Mouse (Mus musculus): ENCODE results near the gene Usp12.
"Not testable (repeated sequence)": the region's sequence is repeated elsewhere in the genome, so short reads cannot be mapped to it uniquely, and the experiment has no call there.

Gene Usp12

DNA sequence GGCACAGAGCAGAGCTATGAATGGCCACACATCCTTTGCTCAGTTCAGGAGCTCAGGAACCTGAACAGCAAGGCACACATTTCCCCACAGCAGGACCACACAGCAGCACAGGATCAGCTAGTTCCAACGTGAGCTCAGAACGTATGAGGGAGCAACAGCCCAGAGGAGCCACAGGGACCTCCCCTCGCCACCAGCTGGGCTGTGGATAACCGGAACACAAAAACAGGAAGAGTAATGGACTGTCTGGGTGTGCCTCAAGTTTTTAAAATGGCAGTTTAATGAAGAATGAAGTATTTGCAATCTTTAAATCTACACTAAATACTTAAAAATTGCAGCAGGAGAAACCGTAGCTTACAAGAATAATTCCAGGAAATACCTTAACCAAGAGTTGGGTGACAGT, 44.9 kb downstream of the Usp12 start:
- no peak for DNase-seq (ENCODE audit: inconsistent ontology term)

DNA sequence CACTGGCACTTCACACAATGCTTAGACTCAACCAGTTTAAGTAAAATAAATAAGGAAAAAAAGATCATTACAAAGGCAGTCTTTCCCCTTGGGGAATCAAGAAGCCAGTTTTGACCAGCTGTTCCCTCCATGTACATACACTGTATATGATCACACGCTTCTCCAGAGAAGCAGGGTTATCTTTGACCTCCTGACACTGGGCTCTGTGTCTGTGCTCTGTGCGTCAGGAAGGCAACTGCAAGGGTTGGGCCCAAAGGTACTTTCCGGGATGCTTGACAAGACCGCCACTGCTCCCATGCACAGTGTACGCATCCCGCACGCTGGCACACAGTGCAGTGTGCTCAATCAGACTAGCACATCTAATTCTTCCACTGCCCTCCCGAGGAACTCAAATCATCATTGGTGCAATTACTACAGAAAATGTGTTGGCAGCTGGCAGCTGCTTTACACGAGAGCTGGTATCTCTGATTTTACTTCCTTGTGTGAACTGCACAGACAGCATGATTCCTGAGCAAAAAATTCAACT, 57.8 kb downstream of the Usp12 start:
- DNase-seq (ENCODE audit: inconsistent ontology term), result no peak

DNA sequence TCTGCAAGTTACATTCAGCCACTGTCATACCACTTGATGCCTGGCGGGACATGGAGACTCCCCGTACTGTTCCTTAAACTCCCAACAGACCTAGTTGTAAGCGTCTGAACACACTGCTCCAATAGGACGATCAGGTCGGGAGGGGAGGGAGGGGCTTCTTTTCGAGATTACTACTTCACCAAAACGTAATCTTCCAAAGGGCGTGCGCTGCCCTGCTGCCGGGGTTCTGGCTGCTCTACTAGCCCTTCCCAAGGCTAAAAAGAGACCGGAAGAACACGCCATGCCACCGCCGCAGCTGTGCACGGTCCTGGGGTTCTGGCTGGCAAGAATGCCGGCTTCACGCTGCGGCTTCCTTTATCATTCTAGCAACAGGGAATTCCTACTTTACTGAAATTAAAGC, 58.5 kb downstream of the Usp12 start:
- DNase-seq (ENCODE audit: inconsistent ontology term), result no peak

DNA sequence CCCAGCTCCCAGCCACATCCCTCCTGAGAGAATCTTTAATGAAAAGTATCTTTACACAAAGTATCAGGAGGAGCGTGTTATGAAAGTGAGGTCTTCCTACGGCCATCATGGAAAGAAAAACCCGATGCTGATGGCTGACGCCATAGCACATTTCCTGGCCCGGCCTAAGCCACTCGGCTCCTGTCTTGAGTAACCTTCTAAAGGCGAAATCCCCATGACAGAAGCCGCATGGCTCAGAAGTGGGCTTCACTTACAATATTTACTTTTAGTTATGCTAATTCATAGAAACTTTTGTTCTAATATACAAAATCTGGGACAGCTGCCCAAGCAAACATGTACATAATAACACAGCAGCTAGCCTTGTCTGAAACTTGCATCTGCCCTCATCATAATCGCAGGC, 59.8 kb downstream of the Usp12 start:
- not testable (repeated sequence) for DNase-seq (ENCODE audit: inconsistent ontology term)

DNA sequence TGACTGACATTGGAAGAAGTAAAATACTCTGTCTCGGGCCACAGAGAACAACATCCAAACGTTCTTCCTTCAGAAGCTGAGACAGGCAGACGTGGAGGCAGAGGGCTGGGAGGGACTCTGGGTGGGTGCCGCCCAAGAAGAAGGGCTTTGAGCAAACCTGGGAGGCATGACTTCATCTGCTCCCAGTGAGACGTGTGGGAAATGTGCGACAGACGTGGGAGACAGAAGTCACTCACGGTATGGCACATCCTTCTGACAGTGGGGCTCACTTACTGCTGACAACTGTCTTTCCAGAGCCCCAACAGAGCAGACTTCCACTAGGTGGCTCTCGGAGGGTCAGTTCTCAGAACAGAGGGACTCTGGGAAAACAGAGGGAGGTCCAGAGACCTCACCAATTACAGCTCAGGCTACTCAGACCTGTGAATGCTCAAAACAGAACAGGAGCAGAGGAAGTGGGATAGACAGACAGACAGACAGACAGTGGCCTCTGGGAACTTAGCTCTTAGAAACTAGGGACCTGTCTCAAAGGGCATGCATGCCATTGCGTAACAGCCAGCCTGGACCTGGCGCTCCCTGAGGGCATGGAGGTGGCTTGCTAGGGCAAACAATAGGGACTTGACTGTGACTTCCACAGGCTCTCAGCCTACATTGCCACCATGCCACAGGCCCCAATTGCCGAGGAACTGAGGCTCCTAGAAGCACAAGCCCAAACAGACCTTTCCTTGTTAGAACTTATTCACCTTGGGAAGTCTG, 60.7 kb downstream of the Usp12 start:
- no peak for DNase-seq (ENCODE audit: inconsistent ontology term)

DNA sequence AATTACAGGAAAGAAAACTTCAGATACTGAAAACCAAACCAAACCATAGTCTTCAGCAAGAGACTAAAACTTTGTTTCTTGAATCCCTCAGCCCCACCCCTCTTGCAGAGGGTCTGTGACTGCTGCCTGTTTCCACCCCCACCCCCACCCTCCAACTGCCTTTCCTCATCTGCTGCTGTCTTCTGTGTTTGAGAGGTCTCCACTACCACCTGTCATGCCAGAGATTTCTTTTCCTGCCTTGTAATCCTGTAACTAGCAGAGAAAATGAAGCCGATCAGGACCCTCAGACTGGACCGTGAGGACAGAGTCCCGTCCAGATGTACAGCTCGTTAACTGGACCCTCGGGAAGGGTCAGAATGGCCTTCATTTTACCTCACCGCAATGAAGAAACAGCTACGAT, 61.4 kb downstream of the Usp12 start:
- DNase-seq (ENCODE audit: inconsistent ontology term), result no peak

DNA sequence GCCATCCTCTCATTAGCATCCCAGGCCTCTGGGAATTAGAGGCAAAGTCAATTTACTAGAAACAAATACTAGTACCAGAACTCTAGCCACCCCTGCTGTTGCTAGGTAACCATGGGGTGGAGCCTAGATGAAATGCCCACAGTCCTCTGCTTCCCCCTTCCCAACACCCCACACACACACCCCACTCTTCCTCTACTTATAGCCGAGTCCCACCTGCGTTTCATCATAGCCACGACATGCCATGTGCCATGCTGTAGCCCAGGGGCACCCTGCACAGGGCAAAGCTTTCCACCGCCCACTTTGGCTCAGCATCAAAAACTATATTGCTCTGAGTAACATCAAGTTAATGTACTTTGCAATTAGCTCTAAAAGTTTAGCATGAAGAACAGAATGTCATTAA, 67.8 kb downstream of the Usp12 start:
- DNase-seq (ENCODE audit: inconsistent ontology term), result no peak

DNA sequence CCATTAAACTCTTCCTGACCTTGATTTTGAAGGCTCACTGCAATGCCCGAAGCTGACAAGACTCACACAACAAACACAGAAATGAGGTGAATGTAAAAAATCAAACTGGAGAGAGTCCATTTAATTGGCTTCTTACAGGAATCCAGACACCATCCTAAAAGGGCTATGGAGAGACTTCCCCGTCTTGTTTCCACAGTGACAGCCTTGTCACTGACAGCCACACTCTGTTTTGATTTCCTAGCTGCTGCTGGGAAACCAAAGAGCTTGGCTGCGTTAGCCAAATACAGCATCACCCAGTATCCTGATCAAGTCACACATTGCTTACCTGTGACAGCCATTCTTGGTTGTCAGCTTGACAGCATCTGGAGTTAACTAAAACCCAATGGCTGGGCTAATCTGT, 69.8 kb downstream of the Usp12 start:
- DNase-seq (ENCODE audit: inconsistent ontology term), result no peak

DNA sequence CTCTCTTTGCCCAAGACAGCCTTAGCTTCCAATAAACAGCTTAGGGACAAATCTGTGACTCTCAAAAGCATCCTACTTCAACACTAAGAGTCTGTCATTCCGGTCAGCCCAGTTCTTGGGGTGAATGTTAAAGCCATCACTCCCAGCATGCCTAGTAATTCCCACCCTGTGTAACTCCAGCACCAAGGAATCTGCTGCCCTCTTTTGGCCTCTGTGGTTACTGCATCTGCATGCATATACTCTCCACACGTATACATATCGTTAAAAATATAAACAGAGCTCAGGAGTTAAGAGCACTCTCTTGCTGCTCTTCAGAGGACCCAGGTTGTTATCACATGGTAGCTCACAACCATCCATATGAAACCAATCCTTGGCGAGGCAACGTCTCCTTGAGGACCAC, 71.4 kb downstream of the Usp12 start:
- DNase-seq (ENCODE audit: inconsistent ontology term), result no peak

DNA sequence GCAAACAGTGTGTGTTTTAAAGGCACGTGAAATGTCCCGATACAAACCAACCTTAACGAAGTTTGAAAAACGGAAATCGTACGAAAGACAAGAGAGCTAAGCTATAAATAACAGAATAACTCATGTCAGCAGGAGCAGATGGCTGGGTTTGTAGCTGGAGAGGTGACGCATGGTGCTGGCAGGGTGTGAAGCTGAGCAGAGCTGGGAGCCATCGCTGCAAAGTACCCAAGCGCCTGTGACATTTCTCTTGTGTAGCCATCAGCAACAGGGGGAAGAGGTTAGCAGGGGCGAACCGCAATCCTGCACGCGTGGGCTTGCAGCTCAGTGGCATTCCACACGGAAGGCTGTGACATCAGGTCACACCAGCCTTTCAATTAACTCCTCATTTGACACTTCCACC, 72.6 kb downstream of the Usp12 start:
- peak; percentile 21 for DNase-seq (ENCODE audit: inconsistent ontology term)

DNA sequence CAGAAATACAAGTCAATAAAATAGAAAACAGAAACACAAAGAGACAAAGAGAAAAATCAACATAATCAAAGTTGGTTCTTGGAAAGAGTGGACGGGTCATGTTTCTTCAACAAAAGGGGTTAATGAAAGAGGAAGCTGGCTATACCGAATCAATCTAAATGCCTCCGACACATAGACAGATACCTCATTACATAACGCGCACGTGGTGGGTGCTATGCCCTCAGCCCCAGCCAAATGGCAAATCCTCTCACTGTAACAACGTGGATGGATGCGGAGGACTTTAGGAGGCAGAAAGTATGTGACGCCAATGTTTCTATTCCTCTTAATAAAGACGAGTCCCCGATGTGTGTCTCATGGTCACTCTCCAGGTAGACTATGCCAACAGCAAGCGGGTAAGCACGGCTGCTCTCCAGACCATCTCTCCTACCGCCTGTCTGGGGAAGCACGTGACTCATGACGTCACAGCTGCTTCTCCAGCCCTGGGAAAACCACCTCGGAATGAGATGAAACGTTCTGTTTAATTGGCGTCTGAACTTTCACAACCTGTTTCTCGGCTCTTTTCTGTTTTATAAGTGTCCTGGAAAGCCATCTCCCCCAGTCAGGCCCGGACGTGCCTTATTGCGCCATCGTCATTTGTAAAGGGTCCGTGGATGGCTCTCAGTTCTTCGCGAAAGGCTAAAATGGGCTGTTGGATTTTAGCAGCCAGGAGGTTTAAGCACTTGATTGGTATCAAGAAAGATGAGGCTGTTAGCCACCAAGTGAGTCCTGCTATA, 75.0 kb downstream of the Usp12 start:
- DNase-seq (ENCODE audit: inconsistent ontology term), result no peak

DNA sequence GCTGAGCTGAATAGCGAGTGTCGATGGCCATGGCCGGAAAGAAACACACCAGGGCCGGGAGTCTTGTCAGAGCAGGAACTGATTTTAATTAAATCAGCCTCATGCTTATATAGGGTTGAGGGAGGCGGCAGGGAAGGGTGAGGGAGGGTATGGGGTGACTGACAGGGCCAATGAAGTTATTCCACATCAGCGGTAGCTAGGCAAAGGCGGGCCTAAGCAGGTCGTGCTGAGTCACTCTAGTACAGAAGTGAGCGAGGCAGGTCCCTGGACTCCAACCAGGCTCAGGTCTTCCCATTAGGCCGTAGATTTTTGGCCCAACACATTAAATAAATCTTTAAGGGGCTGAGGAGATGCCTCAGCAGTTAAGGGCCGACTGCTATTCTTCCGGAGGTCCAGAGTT, 81.0 kb downstream of the Usp12 start:
- no peak for DNase-seq (ENCODE audit: inconsistent ontology term)

DNA sequence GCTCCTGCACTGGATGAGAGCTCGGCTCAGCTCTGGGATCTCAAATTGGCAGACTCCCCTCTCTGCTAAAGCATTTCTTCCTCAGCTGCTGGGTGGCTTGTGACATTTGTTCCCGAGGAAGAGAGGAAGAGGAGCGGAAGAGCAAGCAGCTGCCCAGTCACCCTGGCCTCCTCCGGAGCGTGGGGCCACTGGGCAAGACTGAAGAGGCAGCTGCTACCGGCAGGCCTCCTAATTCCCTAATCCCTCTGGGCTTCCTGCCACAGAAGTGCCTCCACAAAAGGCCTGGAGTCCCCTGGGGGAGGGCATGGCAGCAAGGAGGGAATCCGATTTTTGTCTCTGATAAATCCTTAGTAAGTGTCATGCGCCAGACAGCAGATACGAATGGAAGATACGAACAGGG, 81.7 kb downstream of the Usp12 start:
- peak; percentile 51 for DNase-seq (ENCODE audit: inconsistent ontology term)

DNA sequence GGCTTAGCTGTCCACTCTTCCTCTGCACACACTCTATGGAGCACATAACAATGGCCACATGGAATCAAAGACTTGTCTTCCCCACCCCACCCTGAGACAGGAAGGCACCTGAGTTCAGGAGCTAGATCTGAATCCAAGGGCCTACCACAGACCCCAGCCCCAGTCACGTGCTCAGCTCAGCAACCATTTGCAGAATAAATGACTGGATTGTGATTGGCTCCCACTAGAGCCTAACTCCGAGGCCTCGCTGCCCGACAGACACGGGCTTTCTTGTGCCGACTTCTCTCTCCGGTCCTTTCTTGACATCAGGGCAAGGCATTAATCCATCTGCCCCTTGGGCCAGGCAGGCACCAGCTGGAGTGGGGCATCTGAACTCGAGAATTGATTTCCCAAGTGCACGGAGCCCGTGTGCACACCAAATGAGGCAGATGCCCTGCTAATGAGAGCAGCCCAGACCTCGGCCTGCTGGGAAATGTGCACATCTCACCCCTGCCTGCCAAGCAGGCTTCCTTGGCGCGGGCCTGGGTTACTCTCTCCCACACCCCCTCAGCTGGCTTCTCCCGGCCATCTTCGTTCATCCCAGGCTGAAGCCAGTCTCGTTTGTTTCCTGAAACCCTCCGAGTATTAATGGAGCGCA, 82.4 kb downstream of the Usp12 start:
- DNase-seq (ENCODE audit: inconsistent ontology term), result peak; percentile 40

DNA sequence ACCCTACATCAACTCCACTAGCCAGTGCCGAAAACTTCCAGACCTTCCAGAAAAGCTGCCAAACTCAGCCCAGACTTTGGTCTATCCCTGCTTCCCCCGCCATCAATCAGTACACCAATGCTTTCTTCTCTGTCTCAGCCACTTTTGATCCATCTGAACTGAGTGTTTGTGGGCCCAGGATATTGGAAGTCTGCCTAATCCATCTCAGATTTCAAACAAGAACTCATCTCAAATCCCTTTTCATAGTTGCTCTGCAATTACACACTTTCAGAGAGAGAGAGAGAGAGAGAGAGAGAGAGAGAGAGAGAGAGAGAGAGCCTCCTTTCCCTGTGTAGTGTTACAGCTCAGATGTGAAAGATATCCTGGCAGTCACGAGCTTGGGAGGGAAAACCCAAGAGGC, 85.4 kb downstream of the Usp12 start:
- peak; percentile 40 for DNase-seq (ENCODE audit: inconsistent ontology term)

DNA sequence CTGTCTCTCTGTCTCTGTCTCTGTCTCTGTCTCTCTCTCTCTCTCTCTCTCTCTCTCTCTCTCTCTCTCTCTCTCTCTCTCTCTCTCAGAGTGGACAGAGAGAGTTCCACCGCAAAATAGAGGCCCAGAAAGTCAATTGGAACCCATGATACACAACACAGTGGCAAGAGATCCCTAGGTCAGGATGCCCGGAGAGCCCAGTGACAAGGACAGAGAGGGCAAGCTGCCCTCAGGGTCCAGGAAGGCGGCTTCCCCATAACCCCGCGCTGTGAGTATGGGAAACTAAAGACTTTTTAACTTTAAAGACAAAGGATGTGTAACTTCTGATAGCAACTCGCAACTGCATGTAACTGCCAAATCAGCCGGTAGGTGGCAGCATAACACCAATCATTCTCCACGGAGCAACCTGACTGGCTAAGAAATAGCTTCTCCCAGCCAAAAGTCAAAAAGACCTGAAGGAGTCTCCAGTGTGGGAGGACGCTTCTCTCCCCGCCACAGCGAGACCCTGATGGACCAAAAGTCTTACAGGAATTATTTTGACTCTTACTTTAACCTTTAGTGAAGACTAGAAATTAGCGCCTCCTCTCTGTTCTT, 88.9 kb downstream of the Usp12 start:
- peak; percentile 45 for DNase-seq (ENCODE audit: inconsistent ontology term)

DNA sequence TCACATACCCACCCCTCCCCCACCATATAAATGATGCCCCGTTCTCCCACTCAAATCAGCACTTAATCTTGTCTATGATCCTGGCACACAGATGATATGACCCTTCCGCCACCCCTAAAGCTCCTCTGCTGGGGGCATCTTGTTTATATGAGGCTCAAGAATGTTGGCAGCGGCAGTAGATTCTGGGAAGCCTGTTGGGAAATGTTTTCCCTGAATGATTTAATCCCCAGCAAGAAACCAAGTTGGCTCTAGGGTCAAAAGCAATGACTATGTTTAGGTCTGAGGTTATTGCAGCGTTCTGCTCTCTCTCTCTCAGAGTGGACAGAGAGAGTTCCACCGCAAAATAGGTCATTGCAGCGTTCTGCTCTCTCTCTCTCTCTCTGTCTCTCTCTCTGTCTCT, 89.4 kb downstream of the Usp12 start:
- no peak for DNase-seq (ENCODE audit: inconsistent ontology term)

DNA sequence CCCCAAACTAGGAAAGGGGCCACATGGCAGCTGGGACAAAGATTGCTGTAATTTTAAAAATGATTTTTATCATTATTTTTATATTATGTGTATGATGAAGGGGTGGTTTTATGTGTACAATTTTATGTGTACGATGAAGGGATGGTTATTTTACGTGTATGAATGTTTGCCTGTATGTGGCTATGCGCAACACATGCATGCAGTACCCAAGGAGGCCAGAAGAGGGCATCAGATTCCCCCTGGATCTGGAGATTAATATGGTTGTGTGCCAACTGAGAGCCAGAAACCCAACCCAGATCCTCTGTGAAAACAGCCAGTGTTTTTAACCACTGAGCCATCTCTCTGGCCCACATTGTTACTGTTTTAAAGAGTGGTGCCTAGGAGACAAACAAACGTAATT, 90.6 kb downstream of the Usp12 start:
- DNase-seq (ENCODE audit: inconsistent ontology term), result no peak

DNA sequence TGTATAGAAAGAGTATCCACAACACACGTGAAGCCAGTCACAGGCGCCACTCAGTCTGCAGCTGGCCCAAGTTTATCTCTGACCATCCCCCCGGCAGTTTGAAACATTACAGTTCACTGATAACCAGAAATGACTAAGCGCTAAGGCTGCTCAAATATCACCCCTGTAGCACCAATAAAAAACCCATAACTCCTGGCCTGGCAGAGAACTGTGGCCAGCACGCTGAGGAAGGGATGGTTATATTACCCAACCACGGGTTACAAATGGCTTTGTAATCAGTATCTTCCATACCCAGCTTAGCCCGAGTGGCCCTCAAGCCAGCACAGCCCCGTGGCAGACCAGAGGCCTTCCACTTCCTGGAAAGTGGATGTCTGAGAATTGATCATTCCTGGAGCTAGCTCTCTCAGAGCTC, 91.1 kb downstream of the Usp12 start:
- no peak for DNase-seq (ENCODE audit: inconsistent ontology term)

DNA sequence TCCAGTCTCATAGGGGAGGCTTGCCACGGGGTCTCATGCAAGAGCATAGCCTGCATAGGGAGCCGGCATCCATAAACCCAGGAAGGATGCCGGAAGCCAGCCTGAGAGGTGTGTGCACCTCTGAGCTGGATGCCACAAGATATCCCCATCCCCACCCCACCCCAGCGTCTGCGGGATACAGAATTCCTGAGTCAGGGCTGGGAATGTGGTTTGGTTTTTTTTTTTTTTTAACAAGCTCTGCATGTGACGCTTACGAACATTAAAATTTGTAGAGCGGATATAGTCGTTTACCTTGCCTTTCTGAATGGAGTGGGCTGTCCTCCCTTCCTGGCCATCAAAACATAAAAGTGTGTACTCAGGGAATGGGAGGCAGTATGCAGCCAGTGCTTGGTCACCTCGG, 94.7 kb downstream of the Usp12 start:
- DNase-seq (ENCODE audit: inconsistent ontology term), result no peak

DNA sequence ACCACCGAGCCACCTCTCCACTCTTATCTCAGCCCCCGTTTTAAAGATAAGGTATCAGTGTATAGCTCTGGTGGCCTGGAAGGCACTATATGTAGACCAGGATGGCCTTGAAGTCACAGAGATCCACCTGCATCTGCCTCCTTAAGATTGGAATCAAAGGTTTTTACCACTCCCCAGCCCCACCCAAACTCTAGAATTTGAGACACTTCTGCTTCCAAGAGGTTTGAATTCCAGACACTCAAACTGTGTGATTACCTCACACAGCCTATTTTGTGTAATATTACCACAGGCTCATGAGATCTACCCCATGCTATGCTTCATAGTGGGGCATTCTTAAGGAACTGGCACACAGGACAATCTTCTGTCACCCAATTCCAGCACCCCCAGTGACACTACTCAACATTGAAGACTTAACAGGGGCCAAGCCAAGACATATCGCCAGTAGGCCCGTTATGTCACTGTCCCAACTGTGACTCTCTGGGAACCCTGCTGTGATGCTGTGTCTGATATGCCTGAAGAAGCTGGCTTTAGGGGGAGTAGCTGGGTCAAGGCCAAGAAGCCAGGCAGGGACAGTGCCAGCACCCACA, 95.3 kb downstream of the Usp12 start:
- no peak for DNase-seq (ENCODE audit: inconsistent ontology term)

DNA sequence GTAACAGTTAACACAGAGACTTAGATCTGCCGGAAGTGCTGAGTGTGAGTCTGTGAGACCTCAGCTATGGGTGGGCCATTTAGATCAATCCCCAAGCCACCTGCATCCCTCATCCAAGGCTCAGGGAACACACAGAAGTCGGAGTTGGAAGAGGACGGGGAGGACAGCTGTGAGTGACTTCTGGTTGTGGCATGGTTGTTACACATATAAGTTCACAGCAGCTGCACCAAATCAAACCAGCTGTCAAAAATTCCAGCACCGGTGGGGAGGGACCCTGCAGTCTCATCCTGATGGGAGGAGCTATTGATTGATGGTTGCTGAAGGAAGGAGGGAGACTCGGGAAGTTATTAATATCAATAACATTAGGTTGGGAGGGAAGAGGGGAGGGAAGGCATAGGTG, 99.3 kb downstream of the Usp12 start:
- DNase-seq (ENCODE audit: inconsistent ontology term), result no peak
